Mouse (Mus musculus): ENCODE results near the gene Prdm2.

DNA sequence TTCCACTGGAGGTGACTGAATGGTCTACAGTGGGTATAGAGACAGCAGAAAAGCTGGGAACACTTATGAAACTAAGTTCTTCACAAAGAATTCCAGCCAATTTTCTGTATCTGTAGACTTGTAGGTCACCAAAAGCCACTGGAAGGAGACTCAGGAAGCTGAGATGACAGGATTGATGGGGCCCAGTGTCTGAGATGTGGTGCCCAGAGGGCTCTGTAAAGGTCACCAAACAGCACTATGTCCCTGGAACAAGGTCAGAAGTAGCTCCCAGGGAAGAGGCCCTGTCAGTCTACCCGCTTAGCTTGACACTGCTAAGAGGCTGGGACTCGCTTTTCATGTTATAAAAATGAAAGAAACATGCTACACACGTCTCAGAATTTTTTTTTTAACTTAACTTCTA lies 65.1 kb downstream of the Prdm2 start:
- TF ChIP-seq EP300 (optimal IDR thresholded peaks at IDR 0.05) = no peak
- TF ChIP-seq CTCF (IDR thresholded peaks at IDR 0.05; ENCODE audit: low read depth) = no peak

Data from stomach, postnatal 0 days (tissue).